Mouse (Mus musculus) G1E (cell line): ENCODE measurements around the gene Zfp362. TPM values are rescaled to one million over a fixed set of nuclear protein-coding genes. Genes with fewer than 3 reads are reported as not detected.
A peak's percentile ranks its signal among the peaks of the same experiment; 100 is the strongest.

Experiments
- ATAC-seq: 2 replicates; pipeline ENCODE4 v1.8.0; 2016; ENCODE audit warnings: mild to moderate bottlenecking; ENCODE audit not compliant: insufficient number of reproducible peaks, poor library complexity, low FRiP score, severe bottlenecking; ENCODE audit errors: extremely low read depth
- DNase-seq: peaks from one replicate; pipeline ENCODE4 v3.0.0; 2012; ENCODE audit warnings: low spot score
- H3K27me3 ChIP-seq: 2 replicates; pipeline ENCODE4 v1.6.1; 2012; ENCODE audit warnings: mild to moderate bottlenecking, low read length, inconsistent platforms; ENCODE audit not compliant: insufficient read depth
- H3K36me3 ChIP-seq: replicated peaks from 2 replicates; pipeline ENCODE3; 2012; ENCODE audit warnings: mild to moderate bottlenecking, inconsistent platforms
- H3K4me1 ChIP-seq: 2 replicates; pipeline ENCODE4 v1.6.1; 2012; ENCODE audit warnings: low read depth, low read length, inconsistent platforms, mixed read lengths; ENCODE audit not compliant: insufficient read depth
- H3K4me3 ChIP-seq: 2 replicates; pipeline ENCODE4 v1.5.1; 2012; ENCODE audit warnings: low read depth, mild to moderate bottlenecking, inconsistent platforms, low read length, moderate library complexity, mixed read lengths
- H3K9me3 ChIP-seq: replicated peaks from 2 replicates; pipeline ENCODE4 v1.6.1; 2012; ENCODE audit warnings: inconsistent platforms
- CTCF ChIP-seq: IDR thresholded peaks from 2 replicates; pipeline ENCODE4 v1.5.1; 2012; ENCODE audit warnings: low read depth, low read length, inconsistent platforms, mixed read lengths
- GATA1 ChIP-seq: IDR thresholded peaks from 2 replicates; pipeline ENCODE4 v1.6.1; 2012; ENCODE audit warnings: borderline replicate concordance, low read length, inconsistent platforms, mixed read lengths
- GATA2 ChIP-seq: IDR thresholded peaks from 2 replicates; pipeline ENCODE4 v1.6.1; 2012; ENCODE audit warnings: low read depth, low read length, inconsistent platforms, borderline replicate concordance
- POLR2AphosphoS5 ChIP-seq: IDR thresholded peaks from 2 replicates; pipeline ENCODE4 v1.6.1; 2012; ENCODE audit warnings: low read depth, low read length, inconsistent platforms; ENCODE audit not compliant: insufficient replicate concordance
- TAL1 ChIP-seq: conservative IDR thresholded peaks from 2 replicates; pipeline ENCODE4 v1.6.1; 2012; ENCODE audit warnings: low read depth, low read length, inconsistent platforms, mixed read lengths
- polyA plus RNA-seq: library from polyadenylated mRNA; stranded (reverse); fragments of >175 nt; gene quantifications from 2 replicates; pipeline ENCODE4 v1.2.3, GENCODE M21; 2012
- total RNA-seq, 2 experiments: library from RNA; stranded (forward) in 1 of 2; stranded (reverse) in 1 of 2; fragments of 200-1000 nt in 1 of 2; fragments of >200 nt in 1 of 2; fragmentation: Nextera tagmentation in 1 of 2; gene quantifications; 2 replicates each; pipeline ENCODE4 v1.2.3; 2014 to 2017

Gene Zfp362
- total and polyA plus RNA-seq, 3 experiments, result 2.2 to 73.8 (median 26.6) TPM

GRCm38 (mm10) chr4:128820568-128820967 is 14.7 kb upstream of the Zfp362 start:
- ATAC-seq (no peak), DNase-seq (no peak)
- peaks cover 5% of the 10 kb centered on the region for H3K27me3 ChIP-seq
- H3K4me1 ChIP-seq, result no peaks in the 10 kb centered on the region; the same call in 1 of the 2 replicates
- no peaks in the 10 kb centered on the region for H3K36me3 ChIP-seq
- H3K4me3 ChIP-seq, result no peak overlapping the region
- no peaks in the 10 kb centered on the region for H3K9me3 ChIP-seq
- TF ChIP-seq POLR2AphosphoS5, result no peak
- no peak for TF ChIP-seq GATA1
- TF ChIP-seq GATA2, result no peak
- no peak for TF ChIP-seq TAL1
- no peak for TF ChIP-seq CTCF

GRCm38 (mm10) chr4:128817011-128817410 is 11.2 kb upstream of the Zfp362 start:
- ATAC-seq, result no peak
- H3K36me3 ChIP-seq, result no peaks in the 10 kb centered on the region
- no peak overlapping the region for H3K4me3 ChIP-seq
- no peak for DNase-seq
- H3K4me1 ChIP-seq, result peaks cover 4% of the 10 kb centered on the region; the same call in 1 of the 2 replicates
- H3K27me3 ChIP-seq, result peaks cover 2% of the 10 kb centered on the region; the same call in 1 of the 2 replicates
- no peak for TF ChIP-seq CTCF
- no peak for TF ChIP-seq TAL1
- no peak for TF ChIP-seq POLR2AphosphoS5
- TF ChIP-seq GATA1, result no peak
- TF ChIP-seq GATA2, result no peak
- H3K9me3 ChIP-seq, result no peaks in the 10 kb centered on the region

GRCm38 (mm10) chr4:128811382-128812056 is 5.7 kb upstream of the Zfp362 start:
- Histone ChIP-seq H3K9me3 (no peaks in the 10 kb centered on the region), H3K4me1 (peaks cover 13% of the 10 kb centered on the region), H3K27me3 (peaks cover 5% of the 10 kb centered on the region; the same call in 1 of the 2 replicates), H3K4me3 (peak overlapping the region; percentile 68), H3K36me3 (no peaks in the 10 kb centered on the region)
- DNase-seq, result peak; percentile 71
- TF ChIP-seq POLR2AphosphoS5, result no peak
- no peak for TF ChIP-seq GATA2
- TF ChIP-seq TAL1, result no peak
- no peak for TF ChIP-seq GATA1
- no peak for TF ChIP-seq CTCF
- ATAC-seq, result peak; percentile 93

GRCm38 (mm10) chr4:128806827-128807179 is 958 bp upstream of the Zfp362 start:
- no peak for TF ChIP-seq CTCF
- no peak for TF ChIP-seq POLR2AphosphoS5
- TF ChIP-seq GATA2, result no peak
- TF ChIP-seq GATA1, result no peak
- no peak for TF ChIP-seq TAL1
- Histone ChIP-seq H3K4me1 (peaks cover 38% of the 10 kb centered on the region), H3K36me3 (peaks cover 8% of the 10 kb centered on the region), H3K9me3 (no peaks in the 10 kb centered on the region), H3K4me3 (peak overlapping the region; percentile 73; the same call in 1 of the 2 replicates), H3K27me3 (peaks cover 3% of the 10 kb centered on the region; the same call in 1 of the 2 replicates)
- ATAC-seq (peak; percentile 63), DNase-seq (peak; percentile 65)

- TF ChIP-seq GATA1 (no peak), TAL1 (no peak), GATA2 (no peak), POLR2AphosphoS5 (no peak), CTCF (no peak)
- H3K9me3 ChIP-seq, result no peaks in the 10 kb centered on the region
- H3K27me3 ChIP-seq, result peaks cover 3% of the 10 kb centered on the region; the same call in 1 of the 2 replicates
- H3K36me3 ChIP-seq, result peaks cover 21% of the 10 kb centered on the region
- DNase-seq (no peak), ATAC-seq (no peak)
- peak overlapping the region; percentile 73 for H3K4me3 ChIP-seq
- peaks cover 40% of the 10 kb centered on the region for H3K4me1 ChIP-seq
These were observed 449 bp downstream of the Zfp362 start for GRCm38 (mm10) chr4:128805150-128806042.

- no peak for DNase-seq
These were observed 1.3 kb downstream of the Zfp362 start for GRCm38 (mm10) chr4:128804426-128805149.

More at GRCm38 (mm10) chr4:128804426-128805149, 1.3 kb downstream of the Zfp362 start:
- H3K4me1 ChIP-seq, result peaks cover 40% of the 10 kb centered on the region
- no peak for ATAC-seq
- peaks cover 3% of the 10 kb centered on the region; the same call in 1 of the 2 replicates for H3K27me3 ChIP-seq
- no peaks in the 10 kb centered on the region for H3K9me3 ChIP-seq
- H3K36me3 ChIP-seq, result peaks cover 29% of the 10 kb centered on the region
- TF ChIP-seq GATA2 (no peak), TAL1 (no peak), CTCF (no peak), POLR2AphosphoS5 (no peak), GATA1 (no peak)
- peak overlapping the region; percentile 73; the same call in 1 of the 2 replicates for H3K4me3 ChIP-seq
